ENCODE assay signal across 12 mouse cellular contexts in genomic region chr13:56260344-56260780, GRCm38 (mm10). TPM values are rescaled to one million over a fixed set of nuclear protein-coding genes. Genes with fewer than 3 reads are reported as not detected.
DNase-seq lines count a peak whose midpoint lies in the region; ATAC-seq and TF ChIP-seq lines count a peak whose summit lies in the region.
"Had no signal": no experiment of that assay in that cellular context is flagged by ENCODE, and none has a peak within 500 bp of the region (broad histone marks: within the 10 kb centered on the region; RNA-seq: fewer than 3 reads in every experiment).

No protein-coding gene starts in this region.

- no peak overlapping the region for H3K4me2 ChIP-seq in kidney, embryonic 14.5 days (replicated peaks; ENCODE audit: low read depth, low read length)
- 0 out of 2 replicates have a peak overlapping the region, but pooled peaks have one; percentile 1 for H3K4me2 ChIP-seq in hindbrain, embryonic 12.5 days (replicated peaks)
- no peak overlapping the region for H3K4me2 ChIP-seq in neural tube, embryonic 13.5 days
- H3K4me2 ChIP-seq: limb, embryonic 15.5 days had no signal

- peaks cover 83% of the 10 kb centered on the region for H3K27me3 ChIP-seq in kidney, embryonic 14.5 days (ENCODE audit: control insufficient read depth, insufficient read depth, low read length)
- peaks cover 95% of the 10 kb centered on the region for H3K27me3 ChIP-seq in hindbrain, embryonic 12.5 days
- peaks cover 100% of the 10 kb centered on the region for H3K27me3 ChIP-seq in neural tube, embryonic 13.5 days

- H3K4me1 ChIP-seq in kidney, embryonic 14.5 days (ENCODE audit: control insufficient read depth, insufficient read depth, low read length), result peaks cover 6% of the 10 kb centered on the region; the same call in 1 of the 2 replicates
- peaks cover 38% of the 10 kb centered on the region for H3K4me1 ChIP-seq in hindbrain, embryonic 12.5 days
- peaks cover 43% of the 10 kb centered on the region for H3K4me1 ChIP-seq in neural tube, embryonic 13.5 days (replicated peaks)
- H3K4me1 ChIP-seq in lung, adult 2 months (ENCODE audit: control insufficient read depth, insufficient read depth, low read length), result no peaks in the 10 kb centered on the region

- WGBS in kidney, embryonic 14.5 days, result under 1% methylated on average over 16 of the region's 17 CpGs
- 2% methylated on average over 17 of the region's 17 CpGs for WGBS in hindbrain, embryonic 12.5 days
- under 1% methylated on average over 17 of the region's 17 CpGs for WGBS in neural tube, embryonic 13.5 days
- 5% methylated on average over 17 of the region's 17 CpGs for WGBS in lung, adult 2 months

- H3K9me3 ChIP-seq in kidney, embryonic 14.5 days (ENCODE audit: control insufficient read depth, low read length), result no peaks in the 10 kb centered on the region
- H3K9me3 ChIP-seq in hindbrain, embryonic 12.5 days (replicated peaks), result no peaks in the 10 kb centered on the region
- no peaks in the 10 kb centered on the region; the same call in 1 of the 2 replicates for H3K9me3 ChIP-seq in neural tube, embryonic 13.5 days
- H3K9me3 ChIP-seq: limb, embryonic 15.5 days had no signal

- TF ChIP-seq POLR2A in lung, adult 2 months (IDR thresholded peaks at IDR 0.05; ENCODE audit: borderline replicate concordance, extremely low read depth, low read depth, low read length), result no peak

- no peak overlapping the region for H3K9ac ChIP-seq in kidney, embryonic 14.5 days (ENCODE audit: low read depth, low read length)
- H3K9ac ChIP-seq in hindbrain, embryonic 12.5 days, result no peak overlapping the region
- 0 out of 2 replicates have a peak overlapping the region, but pooled peaks have one; percentile 17 for H3K9ac ChIP-seq in neural tube, embryonic 13.5 days
- H3K9ac ChIP-seq: limb, embryonic 15.5 days had no signal

- H3K4me3 ChIP-seq in kidney, embryonic 14.5 days (ENCODE audit: low read length), result no peak overlapping the region
- no peak overlapping the region for H3K4me3 ChIP-seq in hindbrain, embryonic 12.5 days
- no peak overlapping the region for H3K4me3 ChIP-seq in neural tube, embryonic 13.5 days
- no peak overlapping the region for H3K4me3 ChIP-seq in lung, adult 2 months (replicated peaks; ENCODE audit: extremely low read depth, low read depth, low read length)
- H3K4me3 ChIP-seq: limb, embryonic 15.5 days had no signal

- no peaks in the 10 kb centered on the region for H3K36me3 ChIP-seq in kidney, embryonic 14.5 days (ENCODE audit: control insufficient read depth, insufficient read depth, low read length)
- no peaks in the 10 kb centered on the region for H3K36me3 ChIP-seq in hindbrain, embryonic 12.5 days
- no peaks in the 10 kb centered on the region for H3K36me3 ChIP-seq in neural tube, embryonic 13.5 days
- H3K36me3 ChIP-seq: limb, embryonic 15.5 days had no signal

- no peak for TF ChIP-seq CTCF in lung, adult 2 months (IDR thresholded peaks at IDR 0.05; ENCODE audit: insufficient read depth, low read length)

- ATAC-seq in kidney, embryonic 14.5 days (ENCODE audit: low FRiP score, low TSS enrichment), result 0 out of 2 replicates have a peak, but pooled peaks have one; percentile 47
- ATAC-seq in hindbrain, embryonic 12.5 days (ENCODE audit: low FRiP score), result peak; percentile 62
- ATAC-seq in neural tube, embryonic 13.5 days (ENCODE audit: low read depth), result peak; percentile 24

- no peak for DNase-seq in kidney, postnatal 36 days
- DNase-seq in embryo, embryonic 9.5 days (ENCODE audit: extremely low spot score), result peak; percentile 46
- DNase-seq in lung, adult 2 months, result no peak
- DNase-seq in frontal cortex, postnatal 36 days (ENCODE audit: low spot score in 2 of 2), result no peak
- no peak for DNase-seq in right cerebral cortex, postnatal 14 days
- DNase-seq: heart, postnatal 4 days had no signal

- H3K27ac ChIP-seq in kidney, embryonic 14.5 days (ENCODE audit: low read depth, low read length), result no peak overlapping the region
- peak overlapping the region; percentile 55 for H3K27ac ChIP-seq in hindbrain, embryonic 12.5 days
- H3K27ac ChIP-seq in neural tube, embryonic 13.5 days (replicated peaks), result no peak overlapping the region
- H3K27ac ChIP-seq: kidney, postnatal 0 days; limb, embryonic 15.5 days had no signal

RNA-seq across cellular contexts. Expression of gene Neurog1, which starts 8.4 kb away (rescaled TPM):
- polyA plus RNA-seq in kidney, embryonic 14.5 days (2014; fragmentation: Nextera tagmentation; extraction: Ambion mirVana), result not detected in 2 replicates
- 18.2 and 21.7 TPM in 2 replicates for polyA plus RNA-seq in hindbrain, embryonic 12.5 days (2016; fragmentation: Nextera tagmentation; extraction: Ambion mirVana)
- polyA plus RNA-seq in neural tube, embryonic 13.5 days (2015; fragmentation: Nextera tagmentation; extraction: Ambion mirVana), result 4.5 and 5.6 TPM in 2 replicates
- polyA plus RNA-seq in lung, adult 2 months (2012; rRNA removed), result not detected in 2 replicates
- polyA plus RNA-seq: kidney, postnatal 0 days; limb, embryonic 15.5 days; lung, embryonic 16.5 days had no signal

RNA-seq across cellular contexts. Expression of gene Cxcl14, which starts 36.0 kb away (rescaled TPM):
- 19.2 and 20.8 TPM in 2 replicates for polyA plus RNA-seq in kidney, embryonic 14.5 days (2014; fragmentation: Nextera tagmentation; extraction: Ambion mirVana)
- polyA plus RNA-seq in hindbrain, embryonic 12.5 days (2016; fragmentation: Nextera tagmentation; extraction: Ambion mirVana), result 72.3 and 90.1 TPM in 2 replicates
- 3.0 and 11.7 TPM in 2 replicates for polyA plus RNA-seq in neural tube, embryonic 13.5 days (2015; fragmentation: Nextera tagmentation; extraction: Ambion mirVana)
- 285 and 286 TPM in 2 replicates for polyA plus RNA-seq in lung, adult 2 months (2012; rRNA removed)
